Mouse (Mus musculus) Patski (cell line): ENCODE results near the gene Disp2. TPM values are rescaled to one million over a fixed set of nuclear protein-coding genes. Genes with fewer than 3 reads are reported as not detected.

Experiments used
- ATAC-seq: fragments of 100-300 bp; one replicate; pipeline ENCODE4 v1.8.0; 2021
- CTCF ChIA-PET: fragments of 350-600 bp; sonication (Branson Sonifier 250); formaldehyde crosslinking; loops from one replicate; lab custom pipeline; 2022; ENCODE audit warnings: inconsistent platforms; lab: Charles Lee
- POLR2A ChIA-PET: fragments of 350-600 bp; sonication (Branson Sonifier 250); formaldehyde crosslinking; loops from one replicate; lab custom pipeline; 2022; ENCODE audit warnings: antibody characterized with exemption, inconsistent platforms; lab: Charles Lee
- DNase-seq: peaks from one replicate; pipeline ENCODE4 v3.0.0-alpha.2; 2011; ENCODE audit warnings: low read depth, low spot score
- H3K27me3 ChIP-seq: fragments of 371-371 bp; one replicate; pipeline ENCODE4 v1.5.1; 2021
- CTCF ChIP-seq: fragments of 100-300 bp; IDR thresholded peaks from one replicate; pipeline ENCODE4 v1.5.1; 2021
- in situ Hi-C: fragments of 300-500 bp; cut with MboI; formaldehyde crosslinking; loops from 3 replicates; pipeline ENCODE4 v1.11.1; 2018; ENCODE audit warnings: low pct_unique_long_range_greater_than_20kb, mixed read lengths
- polyA plus RNA-seq: library from polyadenylated mRNA; unstranded; gene quantifications from one replicate; pipeline ENCODE4 v1.2.3, GENCODE M21; 2021

The Disp2 gene
- polyA plus RNA-seq, 1 experiment from 2014 or later, result 0.03 TPM

DNA sequence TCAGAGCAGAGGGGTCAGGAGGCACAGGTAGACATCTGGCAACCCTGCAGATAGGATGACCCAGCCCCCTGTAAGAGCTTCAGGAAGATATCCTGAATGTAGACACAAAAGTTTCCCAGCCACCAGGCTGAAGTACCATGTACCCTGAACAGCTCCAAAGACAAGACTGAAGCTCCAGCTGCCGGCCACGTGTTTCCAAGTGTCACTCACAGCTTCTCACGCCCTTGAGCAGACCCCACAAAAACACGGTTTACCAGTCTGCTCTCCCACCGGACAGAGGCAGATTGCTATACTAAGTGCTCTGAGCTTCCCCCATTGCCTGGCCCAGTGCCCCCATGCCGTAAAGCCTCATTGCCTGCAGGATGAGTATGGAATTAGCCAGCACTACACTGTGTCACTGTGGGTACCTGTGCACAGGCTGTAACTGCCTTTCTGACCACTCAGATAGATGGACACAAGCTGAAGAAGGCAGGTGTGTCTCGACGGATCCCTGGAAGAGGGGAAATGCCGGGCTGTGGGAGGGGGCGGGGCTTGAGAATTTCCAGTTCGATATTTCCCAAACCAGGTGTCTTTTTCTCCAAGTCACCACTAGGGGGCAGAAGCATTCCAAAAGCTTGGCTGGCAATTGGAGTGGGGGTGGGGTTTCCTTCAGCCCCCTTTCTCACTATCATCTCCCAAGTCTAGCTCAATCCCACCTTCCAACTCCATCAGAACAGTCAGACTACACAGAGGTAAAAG is 15.3 kb upstream of the Disp2 start:
- H3K27me3 ChIP-seq, result no peaks in the 10 kb centered on the region
- CTCF ChIA-PET, result interaction anchor here (0.6 to 3.4 kb wide), 12 partner anchors 13 to 213 kb away, joined by 3 to 23 read pairs (median 3); partner anchors contain the start of genes Disp2 and Knstrn
- DNase-seq, result no peak
- in situ Hi-C loops, result loop anchor here (5.0 kb wide), 1 partner anchor 118 kb away; no protein-coding TSS in a partner anchor
- ATAC-seq, result no peak
- no peak for TF ChIP-seq CTCF
- POLR2A ChIA-PET, result interaction anchor here (0.6 to 1.5 kb wide), 8 partner anchors 15 to 123 kb away, joined by 3 to 7 read pairs (median 4); partner anchors contain the start of genes Disp2 and Inafm2

DNA sequence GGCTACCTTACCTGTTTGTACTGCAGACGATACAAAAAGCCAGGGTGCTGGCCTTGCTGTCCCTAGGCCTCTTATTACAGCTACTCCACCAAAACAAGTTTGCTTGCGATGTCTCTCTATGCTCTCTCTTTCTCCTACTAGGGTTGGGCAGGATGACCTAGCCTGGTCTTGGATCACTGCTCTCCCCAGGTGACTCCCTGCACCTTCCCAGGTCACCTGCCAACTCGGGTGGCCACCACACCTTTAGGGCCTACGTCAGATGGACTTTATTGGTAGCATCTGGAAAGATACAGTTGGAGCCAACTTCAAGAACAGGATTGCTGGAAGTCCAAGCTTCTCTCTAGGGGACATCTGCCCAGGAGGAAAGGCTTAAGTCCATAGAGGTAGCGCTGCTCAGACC is 14.6 kb upstream of the Disp2 start:
- in situ Hi-C loops, result loop anchor here (5.0 kb wide), 1 partner anchor 117 kb away; no protein-coding TSS in a partner anchor
- H3K27me3 ChIP-seq, result no peaks in the 10 kb centered on the region
- POLR2A ChIA-PET, result interaction anchor here (1.0 to 1.5 kb wide), 3 partner anchors 15 to 123 kb away, joined by 3 to 7 read pairs (median 4); partner anchors contain the start of gene Disp2
- no peak for DNase-seq
- TF ChIP-seq CTCF, result no peak
- ATAC-seq, result no peak
- CTCF ChIA-PET, result interaction anchor here (0.6 to 3.4 kb wide), 9 partner anchors 15 to 213 kb away, joined by 3 to 23 read pairs (median 3); partner anchors contain the start of gene Knstrn

DNA sequence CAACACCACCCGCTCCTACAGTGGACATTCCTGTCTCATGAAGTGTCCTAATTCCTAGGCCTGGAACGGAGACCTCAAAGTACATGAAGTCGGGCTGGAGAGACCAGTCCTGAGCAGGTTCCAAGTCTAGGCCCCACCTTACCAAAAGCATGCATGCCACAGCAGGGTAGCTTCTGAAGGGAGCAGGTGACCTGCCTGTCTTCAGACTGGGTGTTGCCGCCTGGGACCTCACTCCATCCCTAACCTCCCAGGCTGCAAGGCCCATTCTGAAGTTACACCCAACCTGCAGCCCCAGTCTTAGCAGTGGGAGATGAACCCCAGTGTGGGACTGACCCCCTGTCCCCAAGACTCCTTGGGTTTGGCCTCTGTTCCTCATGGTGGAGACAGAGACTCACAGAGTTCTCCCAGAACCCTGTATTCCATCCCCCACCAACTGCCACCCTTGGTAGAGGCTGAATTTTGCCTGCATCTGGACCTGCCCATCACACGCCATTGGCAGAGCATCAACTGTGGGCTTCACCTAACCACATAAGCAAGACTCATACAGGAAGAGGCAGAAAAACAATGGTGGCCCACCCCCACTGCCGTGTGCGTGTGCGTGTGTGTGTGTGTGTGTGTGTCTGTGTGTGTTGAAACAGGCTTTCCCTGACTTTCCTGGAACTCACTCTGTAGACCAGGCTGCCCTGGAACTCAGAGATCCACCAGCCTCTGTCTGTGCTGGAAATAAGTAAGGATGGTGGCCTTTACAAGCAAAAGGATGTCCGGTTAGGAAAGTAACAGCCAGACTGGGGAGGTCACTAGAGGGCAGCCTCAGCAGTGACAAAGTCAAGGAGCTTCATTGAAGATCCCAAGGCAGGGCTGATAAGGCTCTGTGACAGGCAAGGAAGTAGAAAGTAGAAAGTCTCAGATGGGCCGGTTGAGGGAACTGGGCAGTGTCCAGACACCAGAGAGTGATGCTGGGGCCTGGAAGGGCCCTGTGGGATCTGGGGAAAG is 13.2 kb upstream of the Disp2 start:
- DNase-seq, result no peak
- CTCF ChIA-PET, result interaction anchor here (1.3 kb wide), 1 partner anchor 25 kb away, joined by 3 read pairs; no protein-coding TSS in a partner anchor
- no peak for TF ChIP-seq CTCF
- ATAC-seq, result no peak
- in situ Hi-C loops, result no loop called here
- no peaks in the 10 kb centered on the region for H3K27me3 ChIP-seq
- POLR2A ChIA-PET, result interaction anchor here (0.6 kb wide), 1 partner anchor 109 kb away, joined by 5 read pairs; no protein-coding TSS in a partner anchor

DNA sequence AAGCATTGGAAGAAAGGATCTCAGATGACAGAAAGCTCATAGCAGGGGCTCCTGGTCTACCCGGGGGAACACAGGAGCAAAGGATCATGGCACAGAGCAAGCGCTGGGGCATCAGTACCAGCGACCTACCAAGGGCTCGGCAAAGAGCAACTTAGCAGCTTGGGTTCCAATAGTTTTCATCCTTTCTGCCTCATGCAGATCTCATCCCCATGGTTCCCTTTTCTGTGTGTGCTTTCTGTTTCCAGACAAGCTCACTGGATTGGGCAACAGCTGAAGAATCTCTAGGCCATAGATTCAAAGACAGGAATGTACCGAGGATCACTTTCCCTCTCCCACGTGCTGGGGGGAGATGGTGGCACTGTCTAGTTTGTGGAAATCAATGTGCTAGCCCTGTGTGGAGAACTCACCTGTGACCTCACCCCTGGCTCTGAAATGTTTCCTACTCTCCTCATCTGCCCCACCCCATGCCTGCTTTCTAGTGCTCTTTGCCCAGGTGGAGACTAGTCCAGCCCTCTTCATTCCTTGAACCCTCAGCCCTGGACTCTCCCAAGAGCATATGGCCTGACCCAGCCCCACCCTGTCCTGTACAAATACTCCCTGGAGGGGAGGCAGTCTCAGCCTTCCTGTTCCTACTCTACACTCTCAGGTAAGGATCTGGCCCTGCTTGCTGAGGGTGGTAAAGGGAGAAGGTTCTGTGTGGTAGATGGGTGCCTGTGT is 7.2 kb upstream of the Disp2 start, which contains the start of gene Phgr1:
TSS of gene Phgr1 (plus strand) at position 612 of the 717 bp plus-strand sequence.
- H3K27me3 ChIP-seq, result no peaks in the 10 kb centered on the region
- no peak for TF ChIP-seq CTCF
- ATAC-seq (no peak), DNase-seq (no peak)
- in situ Hi-C loops, result no loop called here
- POLR2A ChIA-PET, result no interaction called here
- CTCF ChIA-PET, result no interaction called here

DNA sequence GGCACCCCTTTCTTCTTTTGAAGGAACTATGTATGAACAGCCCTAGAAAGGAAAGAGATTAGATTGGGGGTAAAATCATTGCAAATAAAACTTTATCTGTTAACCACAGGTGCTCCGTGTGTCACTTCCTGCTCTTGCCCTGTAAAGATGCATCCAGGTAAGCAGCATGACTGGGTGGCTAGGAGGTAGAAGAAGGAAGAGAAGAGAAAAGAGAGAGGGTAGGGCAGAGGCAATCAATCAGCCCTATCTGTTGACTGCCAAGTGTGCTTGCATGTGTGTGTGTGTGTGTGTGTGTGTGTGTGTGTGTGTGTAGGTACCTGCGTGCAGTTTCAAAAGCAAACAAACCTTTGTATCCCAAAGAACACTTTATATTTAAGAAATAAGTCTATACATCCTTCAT is 5.0 kb upstream of the Disp2 start:
- ATAC-seq, result no peak
- no peak for DNase-seq
- no peak for TF ChIP-seq CTCF
- in situ Hi-C loops, result no loop called here
- ChIA-PET CTCF (no interaction called here), POLR2A (no interaction called here)
- H3K27me3 ChIP-seq, result no peaks in the 10 kb centered on the region

DNA sequence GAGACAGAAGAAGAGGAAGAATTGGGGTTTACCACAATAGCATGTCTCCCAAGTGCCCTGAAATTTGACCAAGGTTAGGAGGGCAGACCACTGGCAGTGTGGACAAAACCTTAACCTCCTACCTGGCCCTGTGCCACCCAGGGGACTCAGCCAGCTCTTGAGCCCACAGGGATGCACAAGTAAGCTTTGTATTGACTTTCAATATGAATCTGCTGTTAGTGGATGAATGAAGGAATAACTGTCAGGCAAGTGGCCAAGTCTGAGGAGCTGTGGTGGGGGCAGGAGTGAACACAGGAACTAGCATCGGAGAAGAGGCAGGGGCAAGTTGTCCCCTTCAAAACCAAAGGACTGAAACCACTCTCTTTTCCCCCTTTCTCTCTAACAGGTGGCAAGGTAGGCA is 4.1 kb upstream of the Disp2 start:
- ChIA-PET POLR2A (interaction anchor here (0.8 kb wide), 1 partner anchor 46 kb away, joined by 3 read pairs; no protein-coding TSS in a partner anchor), CTCF (no interaction called here)
- no peak for TF ChIP-seq CTCF
- DNase-seq (no peak), ATAC-seq (no peak)
- no peaks in the 10 kb centered on the region for H3K27me3 ChIP-seq
- in situ Hi-C loops, result loop anchor here (25.0 kb wide), 1 partner anchor 212 kb away; no protein-coding TSS in a partner anchor

DNA sequence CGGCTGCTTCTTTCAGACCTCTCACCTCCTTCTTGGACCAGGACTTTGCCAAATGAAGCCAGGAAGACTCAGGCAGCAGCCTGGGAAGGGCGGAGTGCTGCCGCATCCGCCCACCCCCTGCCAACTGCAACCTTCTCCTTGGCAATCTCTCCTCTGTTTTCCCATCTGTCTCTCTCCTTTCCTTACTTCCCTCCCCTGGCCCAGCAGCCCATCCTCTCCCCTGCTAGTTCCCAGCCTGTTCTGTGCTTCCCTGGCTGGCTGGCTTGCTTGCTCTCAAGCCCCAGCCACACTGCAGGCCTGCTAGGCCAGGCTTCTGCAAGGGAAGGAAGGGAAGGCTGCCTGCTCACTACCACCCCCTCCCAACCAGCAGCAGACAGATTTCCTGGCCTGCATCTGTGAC is 3.7 kb upstream of the Disp2 start:
- no peak for TF ChIP-seq CTCF
- DNase-seq (no peak), ATAC-seq (no peak)
- POLR2A ChIA-PET, result interaction anchor here (0.9 kb wide), 1 partner anchor 83 kb away, joined by 3 read pairs; no protein-coding TSS in a partner anchor
- in situ Hi-C loops, result loop anchor here (25.0 kb wide), 1 partner anchor 211 kb away; no protein-coding TSS in a partner anchor
- CTCF ChIA-PET, result no interaction called here
- no peaks in the 10 kb centered on the region for H3K27me3 ChIP-seq

DNA sequence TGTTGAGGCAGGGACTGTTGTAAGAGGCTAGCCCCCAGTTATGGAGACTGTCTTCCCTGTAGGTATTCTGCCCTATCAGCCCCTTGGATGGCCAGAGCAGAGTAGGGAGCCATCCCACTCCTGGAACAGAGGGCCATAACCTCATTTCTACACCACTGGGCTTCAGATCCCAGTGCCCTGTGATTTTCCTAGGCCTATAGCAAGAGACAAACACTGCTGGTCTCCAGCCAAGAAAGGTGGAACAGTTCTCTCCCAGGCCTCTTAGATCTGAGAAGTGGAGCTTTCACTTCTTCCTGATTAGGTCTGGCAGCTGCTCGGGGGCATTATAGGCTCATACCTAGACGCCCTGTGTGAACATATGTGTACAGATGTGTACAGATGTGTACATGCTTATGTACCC is 3.2 kb upstream of the Disp2 start:
- in situ Hi-C loops, result loop anchor here (25.0 kb wide), 1 partner anchor 211 kb away; no protein-coding TSS in a partner anchor
- no peak for TF ChIP-seq CTCF
- CTCF ChIA-PET, result interaction anchor here (0.8 kb wide), 1 partner anchor 12 kb away, joined by 3 read pairs; no protein-coding TSS in a partner anchor
- no peak for DNase-seq
- no peak for ATAC-seq
- POLR2A ChIA-PET, result interaction anchor here (0.9 kb wide), 1 partner anchor 82 kb away, joined by 3 read pairs; no protein-coding TSS in a partner anchor
- H3K27me3 ChIP-seq, result no peaks in the 10 kb centered on the region

DNA sequence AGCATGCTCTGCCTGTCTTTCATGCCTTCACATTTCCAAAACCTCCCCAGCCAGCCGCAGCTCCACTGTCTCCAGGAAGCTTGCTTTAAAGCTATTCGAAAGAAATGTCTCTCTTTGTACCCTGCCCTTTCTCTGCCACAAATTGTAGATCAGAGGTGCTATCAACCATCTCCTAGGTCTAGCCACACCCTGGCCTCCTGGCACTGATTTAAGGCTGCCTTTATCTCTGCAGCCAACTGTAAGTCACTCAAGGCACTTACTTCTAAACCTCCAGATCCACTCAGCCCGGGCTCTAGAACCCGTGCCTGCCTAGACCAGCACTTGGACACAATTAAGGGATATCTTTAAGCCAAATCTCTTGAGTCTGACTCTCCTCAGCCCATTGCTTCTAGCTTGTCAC is 1.1 kb upstream of the Disp2 start:
- in situ Hi-C loops, result loop anchor here (25.0 kb wide), 1 partner anchor 209 kb away; no protein-coding TSS in a partner anchor
- TF ChIP-seq CTCF, result no peak
- DNase-seq (no peak), ATAC-seq (no peak)
- POLR2A ChIA-PET, result no interaction called here
- no peaks in the 10 kb centered on the region for H3K27me3 ChIP-seq
- CTCF ChIA-PET, result interaction anchor here (1.5 kb wide), 1 partner anchor 42 kb away, joined by 4 read pairs; no protein-coding TSS in a partner anchor
